Mouse (Mus musculus): ENCODE data around the gene Gm28305. TPM values are rescaled to one million over a fixed set of nuclear protein-coding genes. Genes with fewer than 3 reads are reported as not detected.

The Gm28305 gene
- polyA plus RNA-seq, 2 experiments: not detected

DNA sequence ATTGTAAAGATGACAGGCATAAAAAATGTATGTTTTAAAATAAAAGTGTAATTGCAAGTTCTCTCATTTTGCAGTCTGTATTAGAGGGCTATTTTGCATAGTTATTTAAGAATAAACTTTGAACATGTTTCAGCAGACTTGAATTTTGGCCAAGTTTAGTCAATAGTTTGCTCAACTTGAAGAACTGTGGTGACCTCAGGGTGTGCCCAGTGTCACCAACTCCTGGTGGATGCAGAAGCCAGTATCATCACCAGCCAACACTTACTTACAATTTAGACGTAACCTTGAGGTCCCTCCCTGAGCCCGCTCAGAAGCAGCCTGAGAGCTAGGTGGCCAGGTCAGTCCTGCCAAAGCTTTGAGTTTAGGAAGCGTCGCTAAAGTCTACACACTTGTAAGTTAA lies 3.2 kb downstream of the Gm28305 start:
- Histone ChIP-seq H3K4me2 (ENCODE audit: low read depth) (no peak overlapping the region), H3K9me3 (ENCODE audit: control insufficient read depth, low read length) (no peaks in the 10 kb centered on the region), H3K4me1 (replicated peaks; ENCODE audit: control insufficient read depth in 2 of 2, insufficient read depth in 2 of 2, low read length in 1 of 2) (no peaks in the 10 kb centered on the region), H3K9ac (replicated peaks) (no peak overlapping the region), H3K27ac (no peak overlapping the region), H3K36me3 (replicated peaks; ENCODE audit: control insufficient read depth, insufficient read depth, low read depth) (no peaks in the 10 kb centered on the region; the same call in none of the 2 replicates), H3K4me3 (ENCODE audit: insufficient read depth in 1 of 2, low read depth in 2 of 2, low read length in 2 of 2) (no peak overlapping the region), H3K27me3 (ENCODE audit: control insufficient read depth, insufficient read depth, low read length) (no peaks in the 10 kb centered on the region)
- TF ChIP-seq CTCF (IDR thresholded peaks at IDR 0.05; ENCODE audit: low read depth): no peak
- TF ChIP-seq EP300 (IDR thresholded peaks at IDR 0.05; ENCODE audit: low read depth): no peak
- DNase-seq (ENCODE audit: low read depth in 3 of 3, low spot score in 3 of 3) (no peak), ATAC-seq (ENCODE audit: insufficient read depth) (no peak)
- 74% methylated on average over 4 of the region's 4 CpGs for WGBS (ENCODE audit: insufficient replicate concordance)

DNA sequence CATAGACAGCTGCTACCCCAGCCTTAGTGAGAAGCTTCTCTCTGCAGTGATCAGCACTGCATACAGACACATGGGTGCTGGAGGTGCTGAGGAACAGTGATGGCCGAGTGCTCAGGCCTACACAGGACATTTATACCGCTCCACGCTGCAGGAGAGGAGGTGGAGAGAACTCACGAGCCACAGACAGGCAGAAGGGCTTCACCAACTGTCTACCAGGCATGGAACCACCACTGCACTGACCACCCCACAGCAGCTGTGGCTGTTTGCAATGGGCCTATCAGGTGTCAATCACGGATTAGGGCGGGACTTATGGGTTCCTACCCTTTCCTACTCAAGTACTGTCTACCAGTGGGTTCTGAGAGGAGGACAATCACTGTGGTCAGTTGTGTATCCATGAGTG lies 10.6 kb downstream of the Gm28305 start:
- ATAC-seq (ENCODE audit: insufficient read depth): no peak
- Histone ChIP-seq H3K36me3 (replicated peaks; ENCODE audit: control insufficient read depth, insufficient read depth, low read depth) (peaks cover 11% of the 10 kb centered on the region), H3K4me2 (ENCODE audit: low read depth) (no peak overlapping the region), H3K27ac (no peak overlapping the region), H3K4me3 (ENCODE audit: insufficient read depth in 1 of 2, low read depth in 2 of 2, low read length in 2 of 2) (no peak overlapping the region), H3K27me3 (ENCODE audit: control insufficient read depth, insufficient read depth, low read length) (no peaks in the 10 kb centered on the region), H3K9me3 (ENCODE audit: control insufficient read depth, low read length) (no peaks in the 10 kb centered on the region), H3K9ac (replicated peaks) (no peak overlapping the region), H3K4me1 (replicated peaks; ENCODE audit: control insufficient read depth in 2 of 2, insufficient read depth in 2 of 2, low read length in 1 of 2) (no peaks in the 10 kb centered on the region)
- DNase-seq (ENCODE audit: low read depth in 3 of 3, low spot score in 3 of 3): no peak
- TF ChIP-seq CTCF (IDR thresholded peaks at IDR 0.05; ENCODE audit: low read depth): no peak
- TF ChIP-seq EP300 (IDR thresholded peaks at IDR 0.05; ENCODE audit: low read depth): no peak
- 72% methylated on average over 6 of the region's 6 CpGs for WGBS (ENCODE audit: insufficient replicate concordance)

DNA sequence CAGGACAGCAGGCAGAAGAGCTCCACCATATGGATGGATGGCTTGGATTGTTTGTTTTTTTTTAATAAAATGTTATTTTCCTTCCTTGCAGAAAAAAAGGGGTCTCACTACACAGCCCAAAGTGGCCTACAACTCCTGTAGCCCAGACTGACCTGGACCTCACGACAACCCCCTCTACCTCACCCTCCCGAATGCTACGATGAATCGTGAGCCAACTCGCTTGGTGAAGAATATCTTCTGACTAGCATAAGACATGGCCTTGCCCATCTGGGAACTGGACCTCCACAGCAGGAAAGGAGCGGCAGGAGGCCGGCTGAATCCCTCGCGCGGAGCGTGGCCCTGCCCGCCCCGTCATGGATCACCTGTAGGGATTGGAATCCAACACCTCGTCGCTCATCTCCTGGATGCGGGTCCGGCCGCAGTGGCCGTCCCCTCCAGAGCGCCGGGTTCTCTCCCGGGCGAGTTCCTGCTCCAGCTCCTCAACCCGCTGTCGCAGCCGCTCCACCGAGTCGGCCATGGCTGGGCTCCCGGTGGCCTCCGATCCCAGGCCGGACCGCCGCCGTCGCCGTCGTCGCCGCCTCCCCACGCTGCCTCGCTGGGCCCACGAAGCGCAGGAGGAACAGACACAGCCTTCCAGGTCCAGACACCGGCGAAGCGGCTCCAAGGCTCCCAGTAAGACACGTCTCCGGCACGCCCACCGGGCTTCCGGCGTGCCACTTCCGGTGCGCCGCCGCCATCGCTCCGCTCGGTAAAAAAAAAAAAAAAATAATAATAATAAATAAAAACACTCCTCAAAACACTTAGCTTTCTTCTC lies 22.2 kb downstream of the Gm28305 start, which contains the start of gene Uba5:
Gene Uba5 (minus strand): TSS at position 705 of the 814 bp plus-strand sequence.
- H3K27me3 ChIP-seq (ENCODE audit: control insufficient read depth, insufficient read depth, low read length): no peaks in the 10 kb centered on the region
- WGBS (ENCODE audit: insufficient replicate concordance): under 1% methylated on average over 57 of the region's 59 CpGs
- no peak for TF ChIP-seq CTCF (IDR thresholded peaks at IDR 0.05; ENCODE audit: low read depth)
- TF ChIP-seq EP300 (IDR thresholded peaks at IDR 0.05; ENCODE audit: low read depth): no peak
- peaks cover 7 to 9% of the 10 kb centered on the region in 2 experiments; a peak in 3 of 4 replicates for H3K4me1 ChIP-seq (replicated peaks; ENCODE audit: control insufficient read depth in 2 of 2, insufficient read depth in 2 of 2, low read length in 1 of 2)
- peak in 2 of 3 experiments; percentile 57 to 60 for DNase-seq (ENCODE audit: low read depth in 3 of 3, low spot score in 3 of 3)
- no peak within 1 kb of the TSS; the same call in 1 of the 2 replicates for H3K27ac ChIP-seq
- ATAC-seq (ENCODE audit: insufficient read depth): peak; percentile 75
- peak within 1 kb of the TSS; percentile 99 for H3K4me3 ChIP-seq (ENCODE audit: insufficient read depth in 1 of 2, low read depth in 2 of 2, low read length in 2 of 2)
- peak within 1 kb of the TSS; percentile 84 for H3K9ac ChIP-seq (replicated peaks)
- no peaks in the 10 kb centered on the region for H3K9me3 ChIP-seq (ENCODE audit: control insufficient read depth, low read length)
- H3K4me2 ChIP-seq (ENCODE audit: low read depth): peak within 1 kb of the TSS; percentile 79
- no peaks in the 10 kb centered on the region for H3K36me3 ChIP-seq (replicated peaks; ENCODE audit: control insufficient read depth, insufficient read depth, low read depth)

DNA sequence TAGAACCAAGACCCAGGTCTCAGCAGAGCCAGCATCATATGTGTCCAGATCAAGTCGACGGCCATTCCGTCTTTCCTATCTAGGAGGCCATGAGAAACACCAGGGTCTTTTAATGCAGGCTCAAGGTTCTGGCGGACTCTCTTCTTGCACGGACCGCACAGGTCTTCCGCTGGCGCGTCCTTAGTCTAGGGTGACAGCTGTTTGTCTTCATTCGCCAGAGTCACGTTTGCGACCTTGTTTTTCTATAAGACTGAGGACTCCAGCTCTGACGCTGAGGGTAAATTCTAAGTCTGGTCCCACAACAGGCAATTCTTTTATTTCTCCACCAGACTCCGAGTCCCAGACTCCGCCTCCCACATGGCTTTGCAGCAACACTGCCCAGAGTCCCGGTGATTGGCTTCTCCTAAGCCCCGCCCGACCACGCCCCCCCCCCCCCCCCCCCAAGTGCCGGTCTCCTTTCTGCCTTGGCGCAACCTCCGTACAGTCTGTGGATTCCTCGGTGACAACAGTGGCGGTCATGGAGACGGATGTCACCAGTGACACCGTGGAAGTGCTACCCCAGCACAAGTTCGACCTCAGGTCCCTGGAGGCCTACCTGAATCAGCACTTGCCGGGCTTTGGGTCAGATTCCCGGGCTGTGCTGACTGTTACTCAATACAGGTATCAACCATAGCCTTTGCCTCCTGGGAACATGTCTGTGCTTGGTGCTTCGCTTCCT lies 22.9 kb downstream of the Gm28305 start, which contains the start of gene Acad11:
Gene Acad11 (plus strand): TSS at position 134 of the 718 bp plus-strand sequence.
- no peak for TF ChIP-seq CTCF (IDR thresholded peaks at IDR 0.05; ENCODE audit: low read depth)
- 0 out of 2 replicates have a peak, but pooled peaks have one; percentile 14 for TF ChIP-seq EP300 (IDR thresholded peaks at IDR 0.05; ENCODE audit: low read depth)
- WGBS (ENCODE audit: insufficient replicate concordance): 0% methylated on average over 27 of the region's 30 CpGs
- peak within 1 kb of the TSS; percentile 84 for H3K9ac ChIP-seq (replicated peaks)
- ATAC-seq (ENCODE audit: insufficient read depth): peak; percentile 92
- no peak within 1 kb of the TSS; the same call in 1 of the 2 replicates for H3K27ac ChIP-seq
- no peaks in the 10 kb centered on the region for H3K27me3 ChIP-seq (ENCODE audit: control insufficient read depth, insufficient read depth, low read length)
- H3K4me2 ChIP-seq (ENCODE audit: low read depth): peak within 1 kb of the TSS; percentile 79
- H3K4me1 ChIP-seq (replicated peaks; ENCODE audit: control insufficient read depth in 2 of 2, insufficient read depth in 2 of 2, low read length in 1 of 2): peaks cover 7 to 9% of the 10 kb centered on the region in 2 experiments; a peak in 3 of 4 replicates
- peak; percentile 72 to 79 (median 73) for DNase-seq (ENCODE audit: low read depth in 3 of 3, low spot score in 3 of 3)
- H3K4me3 ChIP-seq (ENCODE audit: insufficient read depth in 1 of 2, low read depth in 2 of 2, low read length in 2 of 2): peak within 1 kb of the TSS; percentile 99
- H3K9me3 ChIP-seq (ENCODE audit: control insufficient read depth, low read length): no peaks in the 10 kb centered on the region
- H3K36me3 ChIP-seq (replicated peaks; ENCODE audit: control insufficient read depth, insufficient read depth, low read depth): no peaks in the 10 kb centered on the region
